Mouse (Mus musculus) midbrain, embryonic 11.5 days (tissue): ENCODE measurements around the gene Camkmt. TPM values are rescaled to one million over a fixed set of nuclear protein-coding genes. Genes with fewer than 3 reads are reported as not detected.
A peak's percentile ranks its signal among the peaks of the same experiment; 100 is the strongest.

Experiments
- ATAC-seq: fragments of 200-750 bp; cut with Nextera tagmentation; 2 replicates; pipeline ENCODE4 v1.8.0; 2017; ENCODE audit warnings: moderate TSS enrichment, moderate library complexity; ENCODE audit not compliant: low FRiP score
- DNase-seq: peaks from one replicate; pipeline ENCODE4 v3.0.0; 2015; ENCODE audit warnings: low spot score; ENCODE audit errors: missing footprints
- H3K27ac ChIP-seq: fragments of 300-500 bp; sonication (generic); 2 replicates; pipeline ENCODE4 v1.5.1; 2014; ENCODE audit warnings: low read depth, low read length
- H3K27me3 ChIP-seq: fragments of 300-500 bp; sonication (generic); 2 replicates; pipeline ENCODE4 v1.6.1; 2014; ENCODE audit warnings: mild to moderate bottlenecking, low read length, moderate library complexity, mixed read lengths; ENCODE audit not compliant: control insufficient read depth, insufficient read depth
- H3K36me3 ChIP-seq: fragments of 300-500 bp; sonication (generic); 2 replicates; pipeline ENCODE4 v1.6.1; 2014; ENCODE audit warnings: mild to moderate bottlenecking, low read length, moderate library complexity, mixed read lengths; ENCODE audit not compliant: control insufficient read depth, insufficient read depth
- H3K4me1 ChIP-seq: fragments of 300-500 bp; sonication (generic); 2 replicates; pipeline ENCODE4 v1.6.1; 2014; ENCODE audit warnings: low read length; ENCODE audit not compliant: control insufficient read depth, insufficient read depth
- H3K4me2 ChIP-seq: fragments of 300-500 bp; sonication (generic); 2 replicates; pipeline ENCODE4 v1.6.1; 2014; ENCODE audit warnings: mild to moderate bottlenecking, moderate library complexity
- H3K4me3 ChIP-seq: fragments of 300-500 bp; sonication (generic); 2 replicates; pipeline ENCODE4 v1.5.1; 2014; ENCODE audit warnings: low read depth, low read length
- H3K9ac ChIP-seq: fragments of 300-500 bp; sonication (generic); 2 replicates; pipeline ENCODE4 v1.6.1; 2014; ENCODE audit warnings: low read length
- H3K9me3 ChIP-seq: fragments of 300-500 bp; sonication (generic); 2 replicates; pipeline ENCODE4 v1.6.1; 2016; ENCODE audit warnings: low read length; ENCODE audit not compliant: control insufficient read depth
- WGBS: fragments of 180-500 bp; shearing (Covaris S2); extraction: QIAGEN DNeasy Blood & Tissue Kit; methylation state at CpG from one replicate; pipeline ENCODE4 v1.1.7; 2014; 5-methylcytosine and 5-hydroxymethylcytosine counted together
- polyA plus RNA-seq: library from polyadenylated mRNA; unstranded; fragments of >200 nt; fragmentation: Nextera tagmentation; extraction: Ambion mirVana; gene quantifications from 2 replicates; pipeline ENCODE4 v1.2.1, GENCODE M21; 2014

The Camkmt gene
- polyA plus RNA-seq, 1 experiment from 2014 or later, result 14.9 TPM

DNA sequence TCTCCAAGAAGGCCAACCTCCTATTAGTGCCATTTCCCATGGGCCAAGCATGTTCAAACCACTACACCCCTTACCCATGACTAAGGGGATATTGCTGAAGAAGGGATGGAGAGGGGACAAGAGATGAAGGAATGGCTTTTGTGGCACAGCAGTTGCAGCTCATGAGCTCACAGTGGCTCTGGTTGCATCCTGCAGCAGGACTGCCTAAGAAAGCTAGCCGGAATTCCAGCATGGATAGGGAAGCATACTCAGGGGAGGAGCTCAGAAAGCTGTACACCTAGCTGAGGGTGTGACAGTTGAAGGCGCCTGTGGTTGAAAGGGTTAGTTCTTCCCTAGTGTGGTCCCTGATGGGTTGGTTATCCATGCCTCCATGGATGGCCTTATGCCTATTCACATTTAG is 78.4 kb downstream of the Camkmt start:
- Histone ChIP-seq H3K4me3 (no peak overlapping the region), H3K9ac (no peak overlapping the region), H3K27ac (no peak overlapping the region), H3K4me2 (no peak overlapping the region), H3K9me3 (no peaks in the 10 kb centered on the region), H3K36me3 (no peaks in the 10 kb centered on the region), H3K27me3 (no peaks in the 10 kb centered on the region), H3K4me1 (peaks cover 6% of the 10 kb centered on the region; the same call in 1 of the 2 replicates)
- ATAC-seq (no peak), DNase-seq (peak; percentile 75)
- 86% methylated on average over 2 of the region's 2 CpGs for WGBS

DNA sequence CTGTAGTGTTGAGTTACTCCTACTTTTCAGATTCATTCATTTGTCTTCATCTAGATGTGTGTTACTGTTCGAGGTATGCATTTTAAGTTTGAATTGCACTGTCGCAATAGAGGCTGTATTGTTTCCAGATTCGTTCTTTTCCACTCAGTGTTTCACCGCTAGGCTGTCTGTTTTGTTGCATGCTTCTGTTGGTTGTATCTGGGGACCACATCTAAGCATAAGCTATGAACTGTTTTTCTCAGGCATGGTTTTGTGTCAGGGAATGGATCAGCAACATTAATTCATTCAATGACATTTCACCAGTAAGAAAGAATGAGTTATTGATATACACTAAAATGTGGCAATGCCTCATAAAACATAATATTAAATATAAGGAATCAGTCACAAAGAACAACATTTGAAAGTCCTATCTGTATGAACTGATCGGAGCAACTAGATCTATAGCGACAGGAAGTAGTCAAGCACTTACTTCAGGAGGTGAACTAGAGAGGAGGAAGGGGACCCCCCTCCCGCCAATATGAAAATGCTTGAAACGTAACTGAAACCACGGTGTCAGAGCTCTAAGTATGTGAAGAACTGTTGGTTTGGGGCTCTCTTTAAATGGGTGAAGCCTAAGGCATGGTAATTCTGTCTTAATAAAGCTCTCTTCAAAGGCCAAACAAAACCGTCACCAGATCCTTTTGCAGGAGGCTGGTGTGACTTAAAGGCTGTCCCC is 80.3 kb downstream of the Camkmt start:
- ATAC-seq (no peak), DNase-seq (peak; percentile 74)
- Histone ChIP-seq H3K4me3 (no peak overlapping the region), H3K4me2 (no peak overlapping the region), H3K27me3 (no peaks in the 10 kb centered on the region), H3K4me1 (peaks cover 6% of the 10 kb centered on the region; the same call in 1 of the 2 replicates), H3K36me3 (no peaks in the 10 kb centered on the region), H3K27ac (no peak overlapping the region), H3K9ac (no peak overlapping the region), H3K9me3 (no peaks in the 10 kb centered on the region)
- WGBS, result 74% methylated on average over 10 of the region's 10 CpGs

GRCm38 (mm10) chr17:85171951-85172350 is 81.6 kb downstream of the Camkmt start:
- H3K4me3 ChIP-seq, result no peak overlapping the region
- 12% methylated on average over 4 of the region's 4 CpGs for WGBS
- H3K4me1 ChIP-seq, result peaks cover 6% of the 10 kb centered on the region; the same call in 1 of the 2 replicates
- H3K36me3 ChIP-seq, result no peaks in the 10 kb centered on the region
- no peak overlapping the region for H3K9ac ChIP-seq
- DNase-seq (peak; percentile 86), ATAC-seq (no peak)
- no peaks in the 10 kb centered on the region for H3K9me3 ChIP-seq
- H3K4me2 ChIP-seq, result no peak overlapping the region
- H3K27ac ChIP-seq, result no peak overlapping the region
- no peaks in the 10 kb centered on the region for H3K27me3 ChIP-seq

DNA sequence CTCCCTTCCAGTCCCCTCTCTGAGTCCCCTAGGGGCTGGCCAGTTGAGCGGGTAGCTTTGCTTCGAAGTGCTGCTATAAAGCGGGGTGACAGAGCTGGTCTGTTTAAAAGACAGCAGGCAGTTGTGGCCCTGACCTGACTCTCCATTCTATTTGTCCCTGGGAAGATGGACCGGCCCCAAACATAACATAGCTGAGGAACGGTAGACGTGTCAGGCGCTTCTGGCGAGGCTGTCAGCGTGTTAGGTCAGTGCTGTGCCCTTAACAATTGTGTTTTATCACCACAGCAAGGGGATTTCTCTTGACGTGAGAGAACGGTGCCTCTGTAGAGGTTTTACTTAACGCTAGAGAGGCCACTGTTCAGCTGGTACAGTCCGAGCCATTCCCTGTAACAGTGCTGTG is 86.9 kb downstream of the Camkmt start:
- Histone ChIP-seq H3K27ac (no peak overlapping the region), H3K4me1 (peaks cover 8% of the 10 kb centered on the region; the same call in 1 of the 2 replicates), H3K27me3 (no peaks in the 10 kb centered on the region), H3K4me2 (no peak overlapping the region), H3K9me3 (no peaks in the 10 kb centered on the region), H3K4me3 (no peak overlapping the region), H3K36me3 (no peaks in the 10 kb centered on the region), H3K9ac (no peak overlapping the region)
- WGBS, result 44% methylated on average over 13 of the region's 13 CpGs
- ATAC-seq, result no peak
- DNase-seq, result peak; percentile 81

DNA sequence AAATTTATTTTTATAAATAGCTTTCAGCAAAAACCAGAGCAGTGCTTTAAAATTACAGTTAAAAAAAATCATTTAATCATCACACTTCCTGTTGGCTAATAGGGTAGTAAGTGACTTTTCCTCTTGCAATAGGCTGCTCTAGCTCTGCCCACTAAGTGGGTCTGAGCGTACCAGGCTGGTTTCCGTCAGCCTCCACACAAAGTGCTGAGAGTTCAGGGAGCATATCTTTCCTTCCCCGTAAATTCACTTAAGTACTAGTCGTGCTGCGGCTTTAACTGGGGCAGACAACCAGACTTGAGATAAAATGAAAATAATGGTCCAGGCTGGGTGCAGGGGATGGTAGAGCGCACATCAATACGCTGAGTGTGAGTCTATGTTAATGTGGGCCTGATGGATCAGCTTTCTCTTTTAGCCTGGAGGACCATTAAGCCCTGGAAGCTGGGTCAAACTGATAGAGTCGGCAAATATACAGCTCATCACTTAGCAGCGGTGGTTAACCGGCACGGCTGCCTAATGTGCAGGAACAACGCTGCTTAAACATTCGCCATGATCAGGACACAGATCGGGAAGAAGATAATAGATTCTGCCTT is 90.2 kb downstream of the Camkmt start:
- no peak for DNase-seq
- Histone ChIP-seq H3K36me3 (no peaks in the 10 kb centered on the region), H3K4me1 (peaks cover 8% of the 10 kb centered on the region; the same call in 1 of the 2 replicates), H3K27ac (no peak overlapping the region), H3K4me2 (peak overlapping the region; percentile 35), H3K4me3 (no peak overlapping the region), H3K27me3 (no peaks in the 10 kb centered on the region), H3K9ac (no peak overlapping the region), H3K9me3 (no peaks in the 10 kb centered on the region)
- WGBS, result 39% methylated on average over 14 of the region's 14 CpGs
- ATAC-seq, result 0 out of 2 replicates have a peak, but pooled peaks have one; percentile 48

DNA sequence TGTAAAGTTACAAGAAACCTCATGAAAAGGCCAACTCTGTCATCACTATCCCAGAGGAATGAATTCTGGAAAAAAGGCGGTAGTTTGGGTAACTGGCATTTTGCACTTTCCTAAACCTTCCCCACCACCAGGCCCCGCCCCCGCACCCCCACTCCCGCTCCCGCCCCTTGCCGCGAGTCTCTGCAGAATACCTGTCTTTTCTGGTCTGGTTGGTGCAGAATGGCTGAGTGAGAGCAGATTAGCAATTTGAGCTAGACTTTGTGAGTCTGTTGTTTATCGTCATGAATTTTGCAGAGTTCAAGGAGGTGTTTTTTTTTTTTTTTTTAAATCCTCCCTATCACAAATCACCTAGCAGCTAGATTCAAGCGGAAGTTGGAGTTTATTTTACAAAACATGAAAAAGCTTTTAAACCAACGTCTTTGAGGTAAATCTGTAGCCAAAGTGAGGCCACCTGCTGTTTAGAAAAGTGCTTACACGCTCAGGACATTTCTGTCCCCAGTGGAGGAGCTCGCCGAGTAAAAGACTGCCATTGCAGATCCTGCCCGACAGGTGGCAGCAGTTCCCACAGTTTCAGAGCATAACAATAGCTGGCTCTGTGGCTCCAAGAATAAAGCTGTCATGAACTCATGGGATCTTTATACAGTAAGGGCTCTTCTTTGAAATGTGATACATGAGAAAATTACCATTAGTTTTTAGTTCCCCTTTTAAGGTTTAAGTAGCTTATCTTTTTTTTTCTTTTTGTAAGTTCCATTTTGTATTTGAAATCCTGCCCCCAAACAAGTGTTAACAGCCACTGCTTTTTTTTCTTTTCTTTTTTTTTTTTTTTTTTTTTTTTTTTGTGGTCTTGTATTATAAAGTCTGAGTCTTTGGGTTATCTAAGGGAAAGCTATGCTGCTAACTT is 99.1 kb downstream of the Camkmt start:
- no peak overlapping the region for H3K27ac ChIP-seq

DNA sequence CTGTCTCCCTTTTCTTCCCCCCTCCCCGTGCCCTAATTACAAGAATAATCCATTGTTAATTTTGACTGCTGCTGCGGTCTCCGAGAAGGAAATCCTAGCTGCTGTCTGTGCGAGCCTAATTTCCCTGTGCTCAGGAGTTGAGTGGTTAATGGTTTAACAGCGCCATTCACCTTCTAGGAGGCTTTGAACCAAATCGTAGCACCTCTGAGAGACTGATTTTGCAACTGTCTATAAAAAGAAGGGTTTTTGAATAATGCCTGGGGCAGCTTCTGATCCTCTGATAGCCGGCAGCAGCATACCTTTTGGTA is 99.7 kb downstream of the Camkmt start:
- 21% methylated on average over 7 of the region's 7 CpGs for whole genome bisulfite sequencing
- Histone ChIP-seq H3K9me3 (no peaks in the 10 kb centered on the region), H3K4me1 (0 out of 2 replicates have a peak, but pooled peaks cover 3% of the 10 kb centered on the region), H3K27me3 (no peaks in the 10 kb centered on the region), H3K27ac (no peak overlapping the region), H3K36me3 (no peaks in the 10 kb centered on the region), H3K4me2 (no peak overlapping the region), H3K9ac (no peak overlapping the region), H3K4me3 (no peak overlapping the region)
- peak; percentile 84 for DNase-seq
- ATAC-seq, result no peak

More for the DNA sequence above, 99.1 kb downstream of the Camkmt start:
- no peaks in the 10 kb centered on the region for H3K9me3 ChIP-seq
- WGBS, result 5% methylated on average over 14 of the region's 14 CpGs
- H3K4me1 ChIP-seq, result 0 out of 2 replicates have a peak, but pooled peaks cover 3% of the 10 kb centered on the region
- ATAC-seq (peak; percentile 90), DNase-seq (peak; percentile 98)
- no peak overlapping the region for H3K4me3 ChIP-seq
- no peak overlapping the region for H3K9ac ChIP-seq
- H3K4me2 ChIP-seq, result peak overlapping the region; percentile 15; the same call in 1 of the 2 replicates
- H3K27me3 ChIP-seq, result no peaks in the 10 kb centered on the region
- H3K36me3 ChIP-seq, result no peaks in the 10 kb centered on the region

DNA sequence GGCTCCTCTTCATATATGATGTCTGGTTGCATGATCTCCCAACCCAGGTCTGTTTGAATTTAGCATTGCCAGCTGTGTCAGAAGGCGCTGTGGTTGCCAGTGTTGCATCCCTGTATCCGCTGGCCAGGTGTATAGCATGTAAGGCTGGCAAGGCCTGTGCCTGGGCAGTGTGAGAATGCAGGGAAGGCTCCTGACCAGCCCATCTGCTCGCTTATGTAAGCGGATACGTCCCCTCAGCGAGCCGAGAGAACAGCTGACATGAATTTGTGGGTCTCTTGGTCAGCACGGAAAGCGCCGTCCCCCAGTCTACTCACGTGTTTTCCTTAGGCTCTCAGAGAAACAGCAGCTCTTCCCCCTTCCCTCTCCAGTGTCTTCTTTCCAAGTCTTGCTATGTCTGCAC is 102.9 kb downstream of the Camkmt start:
- Histone ChIP-seq H3K4me3 (no peak overlapping the region), H3K36me3 (no peaks in the 10 kb centered on the region), H3K9me3 (no peaks in the 10 kb centered on the region), H3K9ac (no peak overlapping the region), H3K27ac (no peak overlapping the region), H3K4me1 (0 out of 2 replicates have a peak, but pooled peaks cover 3% of the 10 kb centered on the region), H3K27me3 (no peaks in the 10 kb centered on the region), H3K4me2 (no peak overlapping the region)
- ATAC-seq (no peak), DNase-seq (no peak)
- WGBS, result 86% methylated on average over 11 of the region's 11 CpGs

DNA sequence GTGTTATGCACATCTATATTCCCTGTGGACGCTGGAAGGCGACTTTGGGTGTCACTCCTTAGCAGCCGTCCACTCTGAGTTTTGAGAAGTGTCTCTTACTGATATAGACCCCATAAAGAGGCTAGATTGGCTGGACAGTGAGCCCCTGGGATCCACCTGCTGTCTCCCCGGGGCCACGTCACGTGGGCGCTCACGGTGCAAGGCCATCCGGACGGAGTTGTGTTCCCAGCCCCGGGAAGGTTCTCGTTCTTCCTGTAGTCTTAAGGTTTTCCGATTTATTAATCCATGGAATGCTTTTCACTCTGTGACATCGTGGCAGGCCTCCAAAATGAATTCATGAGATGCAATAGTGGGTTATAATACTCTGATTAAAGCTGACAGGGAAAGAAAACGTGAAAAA is 108.4 kb downstream of the Camkmt start:
- Histone ChIP-seq H3K36me3 (no peaks in the 10 kb centered on the region), H3K4me3 (no peak overlapping the region), H3K9me3 (no peaks in the 10 kb centered on the region), H3K27me3 (no peaks in the 10 kb centered on the region), H3K4me2 (no peak overlapping the region), H3K4me1 (no peaks in the 10 kb centered on the region), H3K27ac (no peak overlapping the region), H3K9ac (no peak overlapping the region)
- ATAC-seq (no peak), DNase-seq (no peak)
- 92% methylated on average over 15 of the region's 15 CpGs for WGBS
